Mouse (Mus musculus): Measurements from ENCODE around the gene Olfr521. TPM values are rescaled to one million over a fixed set of nuclear protein-coding genes. Genes with fewer than 3 reads are reported as not detected.
"Not testable (repeated sequence)": the region's sequence is repeated elsewhere in the genome, so short reads cannot be mapped to it uniquely, and the experiment has no call there.

Olfr521 gene
- polyA plus RNA-seq, 1 experiment from 2014 or later, result not detected

DNA sequence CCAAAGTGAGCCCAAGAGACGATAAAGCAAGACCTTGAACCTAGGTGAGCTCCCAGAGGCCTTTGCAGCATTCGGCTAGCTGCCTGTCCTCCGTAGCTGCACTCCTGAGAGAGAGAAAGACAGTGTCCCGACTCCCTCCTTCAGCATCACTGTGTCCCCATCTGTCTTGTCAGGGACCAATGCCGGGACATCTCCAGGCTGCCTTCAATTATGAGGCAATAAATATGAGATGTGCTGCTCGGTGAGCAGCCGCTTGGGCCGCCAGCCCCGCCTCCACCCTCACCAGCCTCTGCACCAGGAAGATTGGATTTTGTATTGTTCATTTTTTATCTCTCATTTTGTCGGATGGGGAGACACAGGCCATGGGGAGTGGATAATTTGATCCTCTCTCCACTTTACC lies 27.5 kb downstream of the Olfr521 start:
- peak; percentile 43 for ATAC-seq (ENCODE audit: low FRiP score, low read depth)
- Histone ChIP-seq H3K9ac (no peak overlapping the region), H3K4me2 (replicated peaks) (no peak overlapping the region), H3K27me3 (replicated peaks) (no peaks in the 10 kb centered on the region), H3K27ac (peak overlapping the region; percentile 72), H3K4me1 (peaks cover 25% of the 10 kb centered on the region), H3K9me3 (no peaks in the 10 kb centered on the region), H3K36me3 (no peaks in the 10 kb centered on the region), H3K4me3 (no peak overlapping the region)
- WGBS, result 65% methylated on average over 10 of the region's 10 CpGs

DNA sequence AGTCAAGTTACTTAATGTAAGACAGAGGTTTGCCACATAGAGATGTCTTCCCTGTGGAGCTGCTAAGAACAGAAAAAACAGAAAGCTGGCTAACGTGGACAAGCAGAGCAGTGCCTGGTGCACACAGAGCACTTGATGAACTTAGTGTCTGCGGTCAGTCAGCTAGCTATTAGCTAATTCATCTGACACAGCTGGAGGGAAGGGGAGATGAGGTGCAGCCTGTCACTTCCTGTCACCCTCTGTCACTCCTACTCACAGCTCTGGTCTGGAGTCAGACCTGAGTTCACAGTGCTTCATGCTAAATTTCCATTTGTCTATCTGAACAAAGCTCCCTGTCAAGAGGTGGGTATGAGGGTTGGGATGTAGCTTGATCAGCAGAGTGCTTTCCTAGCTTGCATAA lies 30.8 kb downstream of the Olfr521 start:
- no peak overlapping the region for H3K9ac ChIP-seq
- ATAC-seq (ENCODE audit: low FRiP score, low read depth), result no peak
- 64% methylated on average over 2 of the region's 2 CpGs for WGBS
- H3K36me3 ChIP-seq, result no peaks in the 10 kb centered on the region
- no peak overlapping the region for H3K4me3 ChIP-seq
- H3K27ac ChIP-seq, result no peak overlapping the region
- no peaks in the 10 kb centered on the region for H3K27me3 ChIP-seq (replicated peaks)
- no peak overlapping the region for H3K4me2 ChIP-seq (replicated peaks)
- no peaks in the 10 kb centered on the region for H3K9me3 ChIP-seq
- H3K4me1 ChIP-seq, result peaks cover 23% of the 10 kb centered on the region

DNA sequence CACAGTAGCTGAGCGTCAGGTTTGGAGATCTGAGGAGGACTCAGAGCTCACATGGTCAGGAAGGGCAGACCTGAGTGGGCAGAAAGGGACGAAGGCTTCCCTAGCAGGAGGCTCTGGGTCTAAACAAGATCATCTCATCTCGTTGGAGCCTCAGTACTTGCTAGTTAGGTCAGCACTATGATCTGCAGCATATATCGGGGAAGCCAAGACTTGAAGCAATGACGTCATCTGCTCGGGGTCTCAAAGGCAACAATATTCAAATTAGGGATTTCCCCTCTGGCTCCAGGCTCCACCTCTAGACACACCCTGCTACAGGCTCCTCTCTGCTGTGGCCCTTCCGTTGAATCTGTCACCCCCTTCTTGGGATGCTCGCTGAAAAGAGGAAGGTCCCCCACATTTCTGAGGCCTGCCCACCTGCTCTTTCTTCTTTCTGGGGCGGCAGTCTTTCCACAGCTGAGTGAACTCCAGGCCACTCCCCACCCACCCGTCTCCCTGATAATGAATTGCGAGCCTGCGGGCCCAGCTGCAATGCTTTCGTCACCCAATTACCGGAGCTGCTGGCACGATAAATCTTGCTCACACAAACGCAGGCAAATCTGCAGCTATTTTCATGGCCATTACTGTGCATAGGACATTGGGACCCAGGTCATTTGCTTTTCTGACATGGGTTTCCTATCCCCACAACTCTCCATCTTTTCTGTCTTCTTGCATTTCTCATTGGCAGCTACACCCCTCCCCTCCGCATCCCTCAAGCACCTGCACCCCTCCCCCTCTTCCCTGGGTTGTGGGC lies 32.1 kb downstream of the Olfr521 start:
- H3K9ac ChIP-seq, result no peak overlapping the region

DNA sequence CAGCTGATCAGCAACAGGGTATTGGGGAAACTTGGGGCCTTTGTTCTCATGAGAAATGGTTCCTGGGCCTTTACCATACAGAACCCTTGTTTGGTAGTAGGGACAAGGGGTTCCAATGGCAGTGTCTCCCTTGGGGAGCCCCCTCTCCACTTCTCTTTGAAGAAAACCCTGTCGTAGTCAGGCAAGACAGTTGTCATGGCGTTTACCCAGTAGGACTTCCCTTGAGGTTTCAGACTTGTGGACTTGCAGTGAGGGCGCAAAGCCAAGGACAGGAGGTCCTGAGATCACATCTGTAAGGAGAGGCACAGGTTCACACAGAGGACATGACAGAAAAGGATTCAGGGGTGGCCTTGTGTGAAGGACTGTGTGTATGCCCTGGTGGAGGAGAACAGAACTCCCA lies 33.2 kb downstream of the Olfr521 start:
- no peak overlapping the region for H3K4me3 ChIP-seq
- H3K9ac ChIP-seq, result no peak overlapping the region
- H3K4me1 ChIP-seq, result peaks cover 23% of the 10 kb centered on the region
- no peak overlapping the region for H3K27ac ChIP-seq
- no peaks in the 10 kb centered on the region for H3K36me3 ChIP-seq
- no peak for ATAC-seq (ENCODE audit: low FRiP score, low read depth)
- H3K27me3 ChIP-seq (replicated peaks), result no peaks in the 10 kb centered on the region
- WGBS, result 57% methylated on average over 3 of the region's 3 CpGs
- no peak overlapping the region for H3K4me2 ChIP-seq (replicated peaks)
- H3K9me3 ChIP-seq, result no peaks in the 10 kb centered on the region

More for the DNA sequence above, 32.1 kb downstream of the Olfr521 start:
- Histone ChIP-seq H3K27me3 (replicated peaks) (no peaks in the 10 kb centered on the region), H3K4me3 (no peak overlapping the region), H3K27ac (peak overlapping the region; percentile 47; the same call in 1 of the 2 replicates), H3K4me2 (replicated peaks) (peak overlapping the region; percentile 49), H3K36me3 (no peaks in the 10 kb centered on the region), H3K9me3 (no peaks in the 10 kb centered on the region), H3K4me1 (peaks cover 23% of the 10 kb centered on the region)
- ATAC-seq (ENCODE audit: low FRiP score, low read depth), result peak; percentile 74
- 9% methylated on average over 17 of the region's 17 CpGs for WGBS

DNA sequence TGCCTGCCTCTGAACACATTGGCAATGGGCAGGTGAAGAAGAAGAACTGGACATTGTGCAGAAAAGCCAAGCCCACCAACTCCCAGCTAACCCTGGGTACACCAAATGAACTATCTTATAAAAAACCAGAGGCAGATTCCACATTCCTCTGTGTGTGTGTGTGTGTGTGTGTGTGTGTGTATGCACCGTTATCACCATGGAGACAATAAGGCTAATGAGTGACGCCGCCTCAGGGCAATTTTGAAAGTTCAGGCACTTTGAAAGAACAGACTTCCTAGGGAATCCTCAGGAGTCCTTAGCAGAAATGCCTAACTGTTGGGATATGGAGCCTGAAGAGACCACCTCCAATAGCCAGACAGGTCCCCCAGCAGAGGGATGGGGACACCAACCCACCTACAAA lies 34.0 kb downstream of the Olfr521 start:
- no peaks in the 10 kb centered on the region for H3K9me3 ChIP-seq
- no peaks in the 10 kb centered on the region for H3K36me3 ChIP-seq
- no peak overlapping the region for H3K4me3 ChIP-seq
- H3K9ac ChIP-seq, result no peak overlapping the region
- no peak overlapping the region for H3K27ac ChIP-seq
- no peak overlapping the region for H3K4me2 ChIP-seq (replicated peaks)
- H3K27me3 ChIP-seq (replicated peaks), result no peaks in the 10 kb centered on the region
- 78% methylated on average over 3 of the region's 3 CpGs for WGBS
- peaks cover 23% of the 10 kb centered on the region for H3K4me1 ChIP-seq
- ATAC-seq (ENCODE audit: low FRiP score, low read depth), result no peak

DNA sequence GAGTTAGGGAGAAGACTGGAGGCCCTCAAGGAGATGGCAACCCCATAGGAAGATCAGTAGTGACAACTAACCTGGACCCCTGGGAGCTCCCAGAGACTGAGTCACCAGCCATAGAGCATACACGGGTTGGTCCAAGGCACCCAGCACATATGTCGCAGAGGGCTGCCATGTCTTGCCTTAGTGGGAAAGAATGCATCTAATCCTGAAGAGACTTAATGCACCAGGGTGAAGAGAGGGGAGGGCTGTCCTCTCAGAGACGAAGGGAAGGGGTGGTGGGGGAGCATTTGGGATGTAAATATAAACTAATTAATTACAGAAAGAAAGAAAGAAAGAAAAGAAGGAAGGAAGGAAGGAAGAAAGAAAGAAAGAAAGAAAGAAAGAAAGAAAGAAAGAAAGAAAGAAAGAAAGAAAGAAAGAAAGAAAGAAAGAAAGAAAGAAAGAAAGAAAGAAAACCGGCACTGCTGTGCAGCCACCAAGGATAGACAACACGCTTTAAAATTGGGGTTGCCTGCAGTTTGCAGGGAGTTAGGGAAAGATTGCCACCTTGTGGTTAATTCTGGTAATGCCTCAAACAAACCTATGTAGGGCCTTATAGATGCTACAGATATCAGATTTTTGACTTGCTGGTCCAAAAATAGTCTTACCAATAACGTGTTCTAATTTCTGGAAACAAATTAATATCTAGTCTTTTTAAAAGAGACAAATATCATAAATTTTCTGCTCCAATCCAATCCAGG lies 34.8 kb downstream of the Olfr521 start:
- no peak for ATAC-seq (ENCODE audit: low FRiP score, low read depth)
- H3K27ac ChIP-seq, result no peak overlapping the region
- H3K36me3 ChIP-seq, result no peaks in the 10 kb centered on the region
- 34% methylated on average over 6 of the region's 6 CpGs for WGBS
- no peak overlapping the region for H3K9ac ChIP-seq
- H3K4me2 ChIP-seq (replicated peaks), result no peak overlapping the region
- peaks cover 23% of the 10 kb centered on the region for H3K4me1 ChIP-seq
- no peaks in the 10 kb centered on the region for H3K27me3 ChIP-seq (replicated peaks)
- H3K9me3 ChIP-seq, result no peaks in the 10 kb centered on the region
- H3K4me3 ChIP-seq, result no peak overlapping the region

DNA sequence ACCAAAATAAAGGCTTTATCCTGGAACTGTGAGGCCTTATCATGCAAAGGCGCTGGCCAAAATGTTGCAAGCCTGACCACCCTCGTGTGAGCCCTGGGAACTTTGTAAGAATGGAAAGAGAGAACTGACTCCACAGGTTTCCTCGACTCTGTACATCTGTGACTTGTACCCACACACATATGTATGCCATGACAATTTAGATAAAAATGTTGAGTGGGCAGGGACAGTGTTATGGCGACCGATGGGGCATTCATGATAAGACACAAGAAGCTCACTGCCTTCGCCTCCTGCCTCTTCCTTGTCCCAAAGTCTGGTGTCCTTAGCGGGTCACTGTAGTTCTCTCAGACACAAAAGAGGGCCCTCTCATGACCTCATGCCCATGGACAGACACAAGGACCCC lies 35.8 kb downstream of the Olfr521 start:
- H3K27me3 ChIP-seq (replicated peaks), result no peaks in the 10 kb centered on the region
- H3K4me1 ChIP-seq, result peaks cover 23% of the 10 kb centered on the region
- no peaks in the 10 kb centered on the region for H3K36me3 ChIP-seq
- no peak for ATAC-seq (ENCODE audit: low FRiP score, low read depth)
- no peak overlapping the region for H3K4me2 ChIP-seq (replicated peaks)
- WGBS, result 79% methylated on average over 7 of the region's 7 CpGs
- H3K9me3 ChIP-seq, result no peaks in the 10 kb centered on the region
- H3K27ac ChIP-seq, result no peak overlapping the region
- no peak overlapping the region for H3K9ac ChIP-seq
- no peak overlapping the region for H3K4me3 ChIP-seq

DNA sequence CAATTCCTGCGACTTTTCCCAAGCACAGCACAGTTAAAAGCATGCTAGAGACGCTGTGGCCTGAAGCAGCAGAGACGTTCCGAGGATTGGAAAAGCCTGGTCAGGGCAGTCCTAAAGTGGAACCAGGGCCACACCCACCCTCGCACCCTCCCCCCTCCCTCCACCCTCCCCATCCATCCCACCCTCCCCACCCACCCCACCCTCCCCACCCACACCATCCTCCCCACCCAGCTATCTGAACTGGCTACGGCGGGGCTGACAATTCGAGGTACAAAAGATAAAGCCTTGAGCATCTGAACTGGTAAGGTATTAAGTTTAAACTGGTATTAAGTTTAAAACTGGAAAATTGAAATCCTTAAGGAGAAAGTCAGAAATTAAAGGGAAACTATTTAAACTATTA lies 40.2 kb downstream of the Olfr521 start:
- Histone ChIP-seq H3K27ac (no peak overlapping the region), H3K36me3 (no peaks in the 10 kb centered on the region), H3K4me1 (no peaks in the 10 kb centered on the region), H3K4me3 (no peak overlapping the region), H3K9me3 (no peaks in the 10 kb centered on the region), H3K4me2 (replicated peaks) (no peak overlapping the region), H3K27me3 (replicated peaks) (no peaks in the 10 kb centered on the region), H3K9ac (no peak overlapping the region)
- WGBS, result 72% methylated on average over 8 of the region's 8 CpGs
- no peak for ATAC-seq (ENCODE audit: low FRiP score, low read depth)

DNA sequence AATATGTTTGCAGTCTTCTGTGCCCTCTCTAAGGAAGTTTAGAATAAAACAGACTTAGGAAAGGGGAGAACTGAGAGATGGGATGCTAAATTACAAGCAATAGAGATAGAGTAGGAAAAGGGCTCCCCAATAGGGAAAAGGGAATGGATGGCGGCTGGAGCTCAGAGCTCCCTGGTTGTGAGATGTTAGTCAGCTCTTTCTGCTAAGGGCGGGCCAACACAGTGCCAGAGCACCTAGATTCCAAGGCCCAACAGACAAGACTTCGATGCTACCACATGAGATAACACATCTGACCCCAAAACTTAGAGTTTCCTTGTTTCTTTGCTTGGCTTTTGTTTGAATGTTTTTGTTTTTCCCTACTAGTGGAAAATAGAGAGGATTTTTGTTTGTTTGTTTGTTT lies 40.7 kb downstream of the Olfr521 start:
- not testable (repeated sequence) for H3K27me3 ChIP-seq (replicated peaks); H3K4me2 ChIP-seq (replicated peaks); H3K36me3 ChIP-seq; H3K27ac ChIP-seq; ATAC-seq (ENCODE audit: low FRiP score, low read depth); H3K9me3 ChIP-seq; H3K4me1 ChIP-seq; H3K9ac ChIP-seq; H3K4me3 ChIP-seq
- 88% methylated on average over 3 of the region's 3 CpGs for WGBS

DNA sequence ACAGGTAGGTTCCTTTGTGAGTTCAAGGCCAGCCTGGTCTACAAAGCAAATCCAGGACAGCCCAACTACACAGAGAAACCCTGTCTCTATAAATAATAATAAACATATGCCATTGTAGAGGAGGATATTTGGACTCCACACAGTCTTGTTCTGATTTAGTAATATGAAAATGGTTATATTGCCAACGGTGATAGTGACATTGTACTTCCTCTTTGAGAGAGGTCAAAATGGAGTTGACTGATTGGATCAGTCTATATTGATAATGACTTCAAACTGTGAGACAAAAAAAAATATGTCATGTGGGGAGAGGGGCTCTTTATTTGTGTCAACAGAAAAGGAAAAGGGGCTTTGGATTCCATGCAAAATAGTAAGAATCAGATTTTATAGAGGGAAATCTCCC lies 42.0 kb downstream of the Olfr521 start:
- Histone ChIP-seq H3K9me3 (no peaks in the 10 kb centered on the region), H3K27ac (no peak overlapping the region), H3K4me1 (no peaks in the 10 kb centered on the region), H3K27me3 (replicated peaks) (no peaks in the 10 kb centered on the region), H3K4me3 (no peak overlapping the region), H3K36me3 (no peaks in the 10 kb centered on the region), H3K9ac (no peak overlapping the region), H3K4me2 (replicated peaks) (no peak overlapping the region)
- no peak for ATAC-seq (ENCODE audit: low FRiP score, low read depth)
- 86% methylated on average over 1 of the region's 1 CpGs for WGBS

DNA sequence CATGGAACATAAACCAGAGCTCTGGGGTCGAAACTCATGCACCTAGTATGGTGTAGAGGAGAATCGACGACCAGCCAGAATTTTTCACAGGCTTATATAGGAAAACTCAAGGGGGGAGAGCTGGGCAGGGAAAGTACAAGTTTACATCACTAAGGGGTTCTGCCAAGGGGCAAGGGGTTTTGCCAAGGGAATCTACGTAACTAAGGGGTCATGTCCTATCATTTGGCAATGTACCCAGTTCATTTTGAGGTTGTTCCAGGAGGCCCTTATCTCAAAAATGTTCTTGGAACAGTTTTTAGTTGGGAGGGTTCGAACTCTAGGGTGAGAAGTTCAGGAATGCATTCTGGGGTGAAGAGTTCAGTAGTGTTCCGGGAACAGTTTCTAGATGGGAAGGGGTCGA lies 43.7 kb downstream of the Olfr521 start:
- H3K4me2 ChIP-seq (replicated peaks); H3K27me3 ChIP-seq (replicated peaks); H3K4me1 ChIP-seq; H3K36me3 ChIP-seq; ATAC-seq (ENCODE audit: low FRiP score, low read depth); H3K9me3 ChIP-seq; H3K27ac ChIP-seq; H3K4me3 ChIP-seq; H3K9ac ChIP-seq: not testable (repeated sequence)
- WGBS, result 88% methylated on average over 7 of the region's 7 CpGs

DNA sequence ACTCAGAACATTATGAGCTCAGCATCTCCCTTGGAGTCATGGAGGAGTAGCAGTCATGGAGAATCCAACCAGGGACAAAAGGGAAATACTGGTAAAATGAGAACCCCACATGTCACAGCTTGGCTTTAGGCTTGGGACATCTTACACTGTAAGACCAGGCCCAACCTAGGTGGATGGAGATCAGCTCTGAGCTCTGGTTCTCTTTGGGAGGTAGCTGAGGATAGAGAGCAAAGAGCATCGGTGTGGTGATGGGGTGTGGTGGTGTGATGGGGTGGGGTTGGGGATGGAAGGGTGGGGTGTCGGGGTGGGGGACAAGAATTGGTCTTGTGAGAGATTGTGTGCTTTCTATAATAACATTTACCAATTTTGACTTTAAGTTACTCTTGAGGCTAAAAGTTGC lies 47.5 kb downstream of the Olfr521 start:
- Histone ChIP-seq H3K4me1 (no peaks in the 10 kb centered on the region), H3K36me3 (0 out of 2 replicates have a peak, but pooled peaks cover 5% of the 10 kb centered on the region), H3K4me3 (no peak overlapping the region), H3K9ac (no peak overlapping the region), H3K9me3 (no peaks in the 10 kb centered on the region), H3K27me3 (replicated peaks) (no peaks in the 10 kb centered on the region), H3K27ac (no peak overlapping the region), H3K4me2 (replicated peaks) (no peak overlapping the region)
- 94% methylated on average over 2 of the region's 2 CpGs for WGBS
- ATAC-seq (ENCODE audit: low FRiP score, low read depth), result no peak

Measured in neural tube, embryonic 12.5 days (tissue).